Mouse (Mus musculus) CD4-positive, CD25-positive, alpha-beta regulatory T cell, adult 2 months (primary cell): ENCODE measurements around the gene Atp5c1.

Experiments
- DNase-seq: peaks from one replicate; pipeline ENCODE4 v3.0.0-alpha.2; 2012; ENCODE audit warnings: low read depth, low spot score

Atp5c1 gene

DNA sequence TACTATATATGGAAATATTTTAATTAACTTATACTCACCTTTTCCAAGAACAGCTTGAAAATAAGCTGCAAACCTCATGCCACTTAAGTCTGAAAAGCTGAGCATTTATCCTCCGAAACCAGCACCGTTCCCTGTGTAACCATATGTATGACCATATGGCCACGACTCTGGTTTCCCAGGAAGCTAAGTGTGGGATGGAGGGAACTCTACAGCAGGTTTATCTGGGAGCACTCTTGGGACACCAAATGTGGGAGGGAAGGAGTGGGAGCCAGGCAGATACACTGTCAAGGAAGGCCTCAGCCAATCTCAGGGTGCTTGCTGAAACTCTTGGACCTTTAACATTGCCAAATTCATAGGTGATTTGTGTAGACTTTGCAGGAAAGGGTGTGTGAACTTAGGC, 29.4 kb downstream of the Atp5c1 start:
- no peak for DNase-seq

DNA sequence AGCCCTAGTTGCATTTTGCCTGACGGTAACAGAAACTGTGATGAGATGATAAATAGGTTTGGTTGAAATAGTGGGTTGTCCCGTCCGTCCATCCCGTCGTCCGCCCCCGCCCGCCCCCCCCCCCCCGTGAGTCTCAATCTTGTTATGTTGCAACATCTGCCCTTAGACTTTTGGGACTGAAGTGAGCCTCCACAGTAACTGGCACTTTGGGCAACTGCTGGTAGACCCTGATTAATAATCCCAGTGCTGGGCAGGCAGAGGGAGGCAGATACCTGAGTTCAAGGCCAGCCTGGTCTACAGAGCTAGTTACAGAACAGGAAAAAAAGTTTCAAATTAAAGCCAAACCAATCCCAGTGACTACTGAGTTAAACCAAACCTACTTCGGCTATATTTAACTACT, 30.9 kb downstream of the Atp5c1 start:
- DNase-seq = no peak

DNA sequence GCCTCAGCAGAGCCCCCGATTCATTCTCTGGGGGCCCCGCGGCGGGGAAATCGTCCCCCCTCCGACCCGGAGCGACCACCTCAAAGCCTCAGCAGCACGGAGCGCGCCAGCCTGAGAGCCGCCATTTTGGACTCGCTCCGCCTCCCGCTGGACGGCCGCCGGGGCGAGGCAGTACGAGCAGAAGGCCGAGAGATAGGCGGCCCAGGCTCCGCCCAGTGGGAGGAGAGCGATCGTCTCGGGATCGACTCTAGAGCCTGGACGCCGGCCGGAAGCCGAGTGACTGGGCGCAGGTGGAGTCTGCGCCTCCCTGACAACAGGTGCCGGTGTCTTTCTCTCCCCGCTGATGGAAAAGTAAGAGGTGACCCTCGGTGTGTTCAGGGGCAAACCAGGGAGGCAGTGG, 31.8 kb downstream of the Atp5c1 start, which contains the start of gene Taf3:
Taf3 (minus strand) TSS at position 136 of the 400 bp plus-strand sequence.
- DNase-seq = peak; percentile 96

GRCm38 (mm10) chr2:10047758-10048436, 32.4 kb downstream of the Atp5c1 start:
- peak; percentile 40 for DNase-seq

- DNase-seq = no peak
Observed at GRCm38 (mm10) chr2:10034976-10035375, 45.3 kb downstream of the Atp5c1 start.

- peak; percentile 41 for DNase-seq
Observed at GRCm38 (mm10) chr2:10033684-10034083, 46.6 kb downstream of the Atp5c1 start.

DNA sequence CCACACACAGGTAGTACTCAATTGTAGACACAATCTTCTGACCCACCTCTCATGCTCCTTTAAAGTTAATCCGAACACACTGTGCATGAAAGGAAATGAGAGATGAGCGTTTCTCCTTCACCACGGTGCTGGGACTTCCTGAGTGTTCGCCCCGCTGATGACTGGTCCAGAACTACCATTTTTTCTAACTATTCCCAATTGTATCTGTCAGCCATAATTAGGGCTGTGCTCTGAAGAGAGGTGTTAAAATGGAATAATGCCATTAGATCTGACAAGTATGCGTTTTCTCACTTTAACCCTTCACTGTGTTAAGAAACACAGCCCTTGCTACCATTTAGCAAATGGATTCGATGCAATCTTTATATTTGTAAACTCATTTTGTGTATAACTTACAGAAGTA, 50.6 kb downstream of the Atp5c1 start:
- DNase-seq = no peak

GRCm38 (mm10) chr2:10024264-10024663, 56.0 kb downstream of the Atp5c1 start:
- peak; percentile 44 for DNase-seq

- DNase-seq = no peak
Observed at GRCm38 (mm10) chr2:10021296-10021695, 59.0 kb downstream of the Atp5c1 start.

DNA sequence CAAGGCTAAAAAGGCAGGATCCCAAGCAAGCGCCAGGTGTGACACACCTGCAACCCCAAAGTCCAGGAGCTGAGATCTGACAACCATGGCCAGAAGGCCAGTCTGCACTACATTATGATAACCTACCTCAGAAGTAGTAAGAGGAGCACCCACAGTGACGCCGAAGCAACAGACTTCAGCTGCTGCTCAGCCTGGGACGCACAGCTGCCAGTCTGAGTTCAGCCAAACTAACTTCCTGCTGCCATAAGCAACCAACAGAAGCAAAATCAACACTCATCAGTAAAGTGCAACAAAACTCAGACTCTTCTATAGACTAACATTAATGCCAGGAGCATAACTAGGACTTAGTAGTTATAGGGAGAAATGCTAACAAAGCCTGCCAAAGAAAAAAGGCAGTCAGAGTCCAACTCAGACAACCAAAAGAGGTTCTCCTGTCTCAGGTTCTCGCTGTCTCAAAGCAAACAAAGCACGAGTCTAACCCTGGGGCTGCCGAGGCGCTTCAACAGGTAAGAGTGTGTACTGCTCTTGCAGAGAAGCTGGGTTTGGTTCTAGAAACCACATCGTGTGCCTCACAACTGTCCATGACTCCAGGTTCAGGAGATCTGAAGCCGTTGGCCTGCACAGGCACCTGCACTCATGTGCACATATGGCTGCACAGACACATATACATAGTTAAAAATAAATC, 65.2 kb downstream of the Atp5c1 start:
- DNase-seq = peak; percentile 44

DNA sequence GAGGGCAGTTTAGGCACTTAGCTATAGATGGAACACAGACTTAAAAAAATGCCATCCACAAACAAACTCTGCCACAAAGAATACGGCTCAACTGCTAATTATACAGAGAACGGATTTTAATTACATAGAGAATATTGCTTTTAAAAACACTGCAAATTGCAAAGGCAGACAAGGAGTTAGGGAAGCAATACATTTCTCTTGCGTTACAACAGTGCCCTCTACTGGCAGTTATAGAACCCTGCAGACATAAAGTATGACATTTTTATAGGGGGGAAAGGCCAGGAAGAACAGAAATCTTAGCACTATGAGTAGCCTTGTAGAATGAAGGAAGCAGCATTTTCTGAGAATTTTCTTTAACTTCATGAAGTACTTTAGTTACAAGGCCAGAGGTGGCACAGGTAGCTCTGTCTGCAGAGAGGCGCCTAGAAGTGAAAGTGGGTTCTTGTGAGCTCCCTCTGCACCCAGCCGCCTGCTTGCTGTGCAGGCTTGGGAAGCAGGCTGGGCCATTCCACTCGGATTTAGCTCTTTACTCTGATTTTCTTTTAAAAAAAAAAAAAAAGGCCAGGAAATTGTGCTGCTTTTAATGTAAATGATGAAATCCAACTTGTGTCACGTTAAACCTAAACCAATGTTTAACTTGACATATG, 69.9 kb downstream of the Atp5c1 start:
- DNase-seq = peak; percentile 81

GRCm38 (mm10) chr2:10009671-10010254, 70.5 kb downstream of the Atp5c1 start:
- DNase-seq = no peak

- DNase-seq = no peak
Observed at GRCm38 (mm10) chr2:10008593-10008992, 71.7 kb downstream of the Atp5c1 start.
